Comparison of ENCODE assay signal across 24 mouse cellular contexts in the genomic region with DNA sequence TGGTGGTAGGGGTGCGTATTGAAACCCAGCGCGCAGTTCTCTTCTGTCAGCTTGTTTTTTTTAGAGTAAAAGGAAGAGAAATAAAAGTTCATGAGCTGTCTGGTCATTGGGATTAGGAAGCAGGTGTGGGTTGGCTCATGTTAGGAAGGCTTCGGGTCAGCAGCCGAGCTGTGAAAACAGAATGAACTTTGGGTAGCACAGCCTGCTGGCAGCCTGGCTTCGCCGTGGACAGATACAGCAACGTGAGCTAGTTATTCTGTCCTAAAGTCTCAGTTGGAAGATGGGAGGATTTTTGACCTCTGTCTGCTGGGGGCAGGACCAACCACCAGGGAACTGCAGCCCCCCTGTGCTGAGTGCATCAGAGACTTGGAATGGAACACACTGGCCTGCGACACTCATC. TPM values are rescaled to one million over a fixed set of nuclear protein-coding genes. Genes with fewer than 3 reads are reported as not detected.
"Had no signal": no experiment of that assay in that cellular context is flagged by ENCODE, and none has a peak within 500 bp of the region (broad histone marks: within the 10 kb centered on the region; RNA-seq: fewer than 3 reads in every experiment).

No protein-coding gene starts in this region.

- H3K36me3 ChIP-seq: limb, embryonic 10.5 days; limb, embryonic 13.5 days; liver, embryonic 13.5 days; midbrain, embryonic 15.5 days; neural tube, embryonic 13.5 days; stomach, embryonic 15.5 days had no signal

- ATAC-seq: intestine, postnatal 0 days; lung, postnatal 0 days; midbrain, embryonic 15.5 days had no signal

- H3K4me3 ChIP-seq: layer of hippocampus, adult 2 months; limb, embryonic 10.5 days; limb, embryonic 13.5 days; liver, embryonic 13.5 days; midbrain, embryonic 15.5 days; neural tube, embryonic 13.5 days; stomach, embryonic 15.5 days had no signal

- H3K9ac ChIP-seq: limb, embryonic 13.5 days; liver, embryonic 13.5 days; lung, embryonic 14.5 days; midbrain, embryonic 15.5 days; neural tube, embryonic 13.5 days; stomach, embryonic 15.5 days had no signal

- DNase-seq: layer of hippocampus, adult 9-11 months; liver; liver, embryonic 13.5 days; lung, embryonic 14.5 days; lung, postnatal 36 days; retina, postnatal 1 day; right cerebral cortex, postnatal 25 days; spleen, adult 18-20 months; thymus, postnatal 25 days had no signal

- H3K4me2 ChIP-seq: limb, embryonic 13.5 days; liver, embryonic 13.5 days; lung, embryonic 14.5 days; midbrain, embryonic 11.5 days; midbrain, embryonic 15.5 days; neural tube, embryonic 13.5 days; stomach, embryonic 15.5 days had no signal

- H3K27ac ChIP-seq: layer of hippocampus, adult 2 months; limb, embryonic 10.5 days; limb, embryonic 13.5 days; liver, embryonic 13.5 days; midbrain, embryonic 15.5 days; neural tube, embryonic 13.5 days; stomach, embryonic 15.5 days had no signal

- H3K9me3 ChIP-seq: limb, embryonic 10.5 days; limb, embryonic 13.5 days; liver, embryonic 13.5 days; midbrain, embryonic 15.5 days; neural tube, embryonic 13.5 days; stomach, embryonic 15.5 days had no signal

- H3K27me3 ChIP-seq: liver, embryonic 13.5 days; midbrain, embryonic 15.5 days; stomach, embryonic 15.5 days had no signal

RNA-seq across cellular contexts. Expression of gene Asgr1, which starts 3.9 kb away (rescaled TPM):
- total RNA-seq: megakaryocyte-erythroid progenitor cell, adult 5-6 weeks; neutrophil, adult 5-6 weeks had no signal
- polyA plus RNA-seq: intestine, postnatal 0 days; large intestine, adult 2 months; lung, embryonic 14.5 days had no signal

RNA-seq across cellular contexts. Expression of gene Asgr2, which starts 34.6 kb away (rescaled TPM):
- total RNA-seq: layer of hippocampus, adult 2 months; layer of hippocampus, postnatal 25 days; left cerebral cortex, adult 18-20 months; left cerebral cortex, postnatal 25 days; megakaryocyte-erythroid progenitor cell, adult 5-6 weeks; neutrophil, adult 5-6 weeks had no signal
- polyA plus RNA-seq: limb, embryonic 10.5 days; limb, embryonic 13.5 days; lung, postnatal 0 days; midbrain, embryonic 11.5 days; midbrain, embryonic 15.5 days; neural tube, embryonic 13.5 days had no signal
